Mouse (Mus musculus) thymus, adult 18-20 months (tissue): ENCODE measurements around the gene Ubash3a.

Source experiments
- DNase-seq, 2 experiments: peaks; one replicate each; pipeline ENCODE4 v3.0.0; 2022; ENCODE audit warnings: mixed read lengths in 2 of 2

Gene Ubash3a

GRCm38 (mm10) chr17:31281830-31282686 lies 74.4 kb downstream of the Ubash3a start:
- no peak for DNase-seq

DNA sequence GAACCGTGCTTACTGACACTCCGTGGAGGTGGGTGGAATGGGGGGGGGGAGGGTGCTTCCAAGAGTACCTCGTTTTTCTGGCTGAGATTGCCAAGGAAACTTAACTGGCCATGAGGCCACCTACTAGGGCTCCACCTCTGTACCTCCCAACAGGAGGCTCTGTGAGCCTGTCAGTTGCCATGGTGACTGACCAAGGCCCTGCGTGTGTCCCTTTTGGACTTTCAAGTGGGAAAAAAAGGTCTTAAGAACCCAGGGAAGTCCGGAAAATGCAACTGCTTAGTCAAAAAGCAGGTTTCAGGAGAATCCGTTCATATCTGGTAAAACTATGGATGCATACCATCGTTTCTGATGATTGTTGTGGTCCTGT lies 75.0 kb downstream of the Ubash3a start:
- DNase-seq: no peak

GRCm38 (mm10) chr17:31285867-31286266 lies 78.2 kb downstream of the Ubash3a start:
- DNase-seq: no peak

DNA sequence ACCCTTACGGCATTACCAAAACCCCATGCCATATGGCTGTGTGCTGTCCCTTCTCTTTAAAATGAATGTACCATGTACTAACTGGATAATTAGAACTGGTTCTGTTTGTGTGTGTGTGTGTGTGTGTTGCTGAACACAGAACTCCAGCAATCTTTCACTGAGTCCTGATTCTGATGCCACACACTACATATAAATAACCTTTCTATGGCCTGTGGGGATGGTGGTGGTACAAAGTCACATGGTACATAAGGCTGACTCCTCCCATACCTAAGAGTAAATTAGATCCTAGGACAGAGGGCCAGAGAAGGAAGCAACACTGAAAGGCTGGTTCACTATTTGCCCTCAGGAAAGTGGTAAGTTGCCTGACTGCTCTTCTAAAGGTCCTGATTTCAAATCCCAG lies 78.8 kb downstream of the Ubash3a start, which contains the start of gene Slc37a1:
Slc37a1 (plus strand) TSS at position 301 of the 400 bp plus-strand sequence.
- no peak for DNase-seq

DNA sequence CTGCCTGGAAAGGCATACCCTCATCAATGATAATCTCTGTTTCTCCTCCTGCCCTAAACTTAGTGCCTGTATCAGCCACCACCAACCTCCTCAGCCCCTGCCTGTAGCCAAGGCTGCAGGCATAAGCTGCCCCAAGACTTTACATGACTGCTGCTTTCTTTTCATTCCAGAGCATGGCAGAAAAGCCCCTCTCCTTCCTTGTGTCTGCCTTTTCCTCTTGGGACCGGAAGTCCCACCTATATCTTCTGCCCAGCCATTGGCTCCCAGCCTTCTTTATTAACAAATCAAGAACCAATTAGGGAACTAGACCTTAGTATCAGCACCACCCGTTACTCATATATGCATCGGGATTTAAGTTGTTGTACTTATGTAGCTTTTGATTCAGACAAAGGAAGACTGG lies 79.5 kb downstream of the Ubash3a start:
- DNase-seq: no peak

DNA sequence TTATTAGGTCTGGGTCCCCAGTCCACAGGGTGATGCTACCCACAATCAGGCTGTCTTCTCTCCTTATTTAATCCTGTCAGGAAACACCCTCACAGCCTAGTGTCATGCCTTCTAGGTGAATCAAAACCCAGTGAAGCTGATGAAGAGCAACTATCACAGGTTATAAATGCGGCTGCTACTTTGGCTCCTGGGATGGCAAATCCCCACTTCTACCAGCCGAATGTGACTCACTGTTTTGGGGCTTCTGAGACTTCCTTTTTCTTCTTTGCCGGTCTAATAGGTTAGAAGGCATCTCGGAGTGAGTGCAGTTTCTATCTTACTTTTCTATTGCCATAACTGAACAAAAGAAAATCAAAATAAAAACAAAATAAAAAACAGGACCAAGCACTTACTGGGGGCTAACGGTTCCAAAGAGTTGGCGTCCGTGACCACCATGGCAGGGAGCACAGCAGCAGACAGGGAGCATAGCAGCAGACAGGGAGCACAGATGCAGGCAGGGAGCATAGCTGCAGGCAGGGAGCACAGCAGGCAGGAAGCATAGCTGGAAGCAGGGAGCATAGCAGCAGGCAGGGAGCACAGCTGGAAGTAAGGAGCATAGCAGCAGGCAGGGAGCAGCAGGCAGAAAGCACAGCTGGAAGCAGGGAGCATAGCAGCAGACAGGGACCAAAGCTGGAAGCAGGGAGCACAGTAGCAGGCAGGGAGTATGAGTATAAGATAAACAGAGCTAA lies 81.5 kb downstream of the Ubash3a start:
- DNase-seq: no peak

DNA sequence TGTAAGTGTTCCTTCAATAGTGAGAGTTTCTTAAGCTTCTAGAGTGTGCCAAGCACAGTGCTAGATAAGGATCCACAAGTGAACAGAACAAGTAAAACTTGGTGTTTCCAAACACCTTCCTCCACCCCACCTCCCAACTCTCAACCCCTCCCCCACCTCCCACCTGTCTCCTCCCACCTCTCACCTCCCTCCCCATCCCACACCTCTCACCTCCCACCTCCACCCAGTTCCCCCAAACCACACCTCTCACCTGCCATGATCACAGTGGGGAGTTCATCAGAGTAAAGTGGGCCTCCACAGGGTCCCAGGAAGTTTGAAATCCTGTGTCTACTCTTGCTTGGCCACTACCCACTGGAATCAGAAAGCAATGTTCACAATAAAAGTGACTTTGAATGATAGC lies 82.6 kb downstream of the Ubash3a start:
- no peak for DNase-seq

DNA sequence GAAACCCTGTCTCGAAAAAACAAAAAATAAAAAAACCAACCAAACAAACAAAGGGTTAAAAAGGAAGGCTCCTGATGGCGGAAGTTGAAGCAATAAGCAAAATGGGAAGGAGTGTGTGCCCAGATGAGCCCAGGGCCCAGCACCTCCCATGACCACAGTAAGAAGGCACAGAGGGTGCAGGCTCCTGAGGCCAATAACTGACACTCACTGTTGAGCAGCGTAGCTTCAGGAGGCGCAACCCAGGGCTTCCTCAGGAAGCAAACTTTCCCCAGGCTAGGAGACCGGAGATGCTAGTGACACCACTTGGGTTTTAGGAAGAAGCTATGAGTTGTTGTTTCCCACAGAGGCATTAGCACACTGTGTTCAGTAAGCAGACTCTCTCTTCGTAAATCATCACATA lies 83.2 kb downstream of the Ubash3a start:
- no peak for DNase-seq

- no peak for DNase-seq
Observed at GRCm38 (mm10) chr17:31294363-31295214, 86.9 kb downstream of the Ubash3a start.

GRCm38 (mm10) chr17:31295215-31295891 lies 87.7 kb downstream of the Ubash3a start:
- DNase-seq: peak; percentile 55 to 68

GRCm38 (mm10) chr17:31295892-31296781 lies 88.5 kb downstream of the Ubash3a start:
- peak; percentile 77 to 80 for DNase-seq
